Mouse (Mus musculus) forebrain, embryonic 16.5 days (tissue): ENCODE measurements around the gene Hspa5. TPM values are rescaled to one million over a fixed set of nuclear protein-coding genes. Genes with fewer than 3 reads are reported as not detected.
A peak's percentile ranks its signal among the peaks of the same experiment; 100 is the strongest.

Experiments used
- ATAC-seq: fragments of 200-750 bp; cut with Nextera tagmentation; 2 replicates; pipeline ENCODE4 v1.8.0; 2017; ENCODE audit warnings: mild to moderate bottlenecking, moderate library complexity
- H3K27ac ChIP-seq: fragments of 300-500 bp; sonication (generic); 2 replicates; pipeline ENCODE4 v1.5.1; 2014; ENCODE audit warnings: low read length, control low read depth
- H3K27me3 ChIP-seq: fragments of 300-500 bp; sonication (generic); replicated peaks from 2 replicates; pipeline ENCODE4 v1.6.1; 2014; ENCODE audit warnings: low read length; ENCODE audit not compliant: control insufficient read depth, insufficient read depth
- H3K36me3 ChIP-seq: fragments of 300-500 bp; sonication (generic); 2 replicates; pipeline ENCODE4 v1.6.1; 2014; ENCODE audit not compliant: control insufficient read depth, insufficient read depth
- H3K4me1 ChIP-seq: fragments of 300-500 bp; sonication (generic); replicated peaks from 2 replicates; pipeline ENCODE4 v1.6.1; 2014; ENCODE audit warnings: low read length; ENCODE audit not compliant: control insufficient read depth, insufficient read depth
- H3K4me2 ChIP-seq: fragments of 300-500 bp; sonication (generic); 2 replicates; pipeline ENCODE4 v1.6.1; 2014; ENCODE audit warnings: mild to moderate bottlenecking, low read length, control low read depth
- H3K4me3 ChIP-seq: fragments of 300-500 bp; sonication (generic); replicated peaks from 2 replicates; pipeline ENCODE4 v1.5.1; 2014; ENCODE audit warnings: mild to moderate bottlenecking, low read length, control low read depth
- H3K9ac ChIP-seq: fragments of 300-500 bp; sonication (generic); replicated peaks from 2 replicates; pipeline ENCODE4 v1.6.1; 2014; ENCODE audit warnings: low read depth, low read length, control low read depth
- H3K9me3 ChIP-seq: fragments of 300-500 bp; sonication (generic); 2 replicates; pipeline ENCODE4 v1.6.1; 2016; ENCODE audit warnings: low read length; ENCODE audit not compliant: control insufficient read depth
- WGBS: fragments of 180-500 bp; shearing (Covaris S2); extraction: QIAGEN DNeasy Blood & Tissue Kit; methylation state at CpG from one replicate; pipeline ENCODE4 v1.1.7; 2014; 5-methylcytosine and 5-hydroxymethylcytosine counted together
- polyA plus RNA-seq: library from polyadenylated mRNA; unstranded; fragments of >200 nt; fragmentation: Nextera tagmentation; extraction: Ambion mirVana; gene quantifications from 2 replicates; pipeline ENCODE4 v1.2.1, GENCODE M21; 2015

The Hspa5 gene
- 387 and 442 TPM in 2 replicates for polyA plus RNA-seq

GRCm38 (mm10) chr2:34771368-34772226 is at the start of gene Hspa5:
Gene Hspa5 (plus strand): TSS chr2:34771970.
- H3K36me3 ChIP-seq: peaks cover 29% of the 10 kb centered on the region
- under 1% methylated on average over 60 of the region's 60 CpGs for WGBS
- peak within 1 kb of the TSS; percentile 78 for H3K4me2 ChIP-seq
- peak; percentile 99 for ATAC-seq
- H3K9ac ChIP-seq: peak within 1 kb of the TSS; percentile 93
- no peaks in the 10 kb centered on the region for H3K27me3 ChIP-seq
- H3K4me3 ChIP-seq: peak within 1 kb of the TSS; percentile 74
- H3K27ac ChIP-seq: peak within 1 kb of the TSS; percentile 89
- H3K9me3 ChIP-seq: no peaks in the 10 kb centered on the region
- H3K4me1 ChIP-seq: peaks cover 42% of the 10 kb centered on the region

GRCm38 (mm10) chr2:34725269-34725668 is 46.5 kb upstream of the Hspa5 start:
- no peak for ATAC-seq
- Histone ChIP-seq H3K4me3 (no peak overlapping the region), H3K36me3 (peaks cover 35% of the 10 kb centered on the region), H3K9ac (no peak overlapping the region), H3K4me2 (no peak overlapping the region), H3K4me1 (no peaks in the 10 kb centered on the region), H3K27me3 (no peaks in the 10 kb centered on the region), H3K27ac (no peak overlapping the region), H3K9me3 (no peaks in the 10 kb centered on the region)
- WGBS: 95% methylated on average over 5 of the region's 5 CpGs

GRCm38 (mm10) chr2:34727045-34727728 is 44.6 kb upstream of the Hspa5 start:
- no peaks in the 10 kb centered on the region for H3K9me3 ChIP-seq
- no peak for ATAC-seq
- H3K27me3 ChIP-seq: no peaks in the 10 kb centered on the region
- H3K27ac ChIP-seq: no peak overlapping the region
- H3K9ac ChIP-seq: no peak overlapping the region
- H3K36me3 ChIP-seq: peaks cover 32% of the 10 kb centered on the region
- no peak overlapping the region for H3K4me2 ChIP-seq
- WGBS: 95% methylated on average over 8 of the region's 8 CpGs
- no peak overlapping the region for H3K4me3 ChIP-seq
- H3K4me1 ChIP-seq: no peaks in the 10 kb centered on the region

GRCm38 (mm10) chr2:34736626-34737025 is 35.1 kb upstream of the Hspa5 start:
- Histone ChIP-seq H3K9ac (no peak overlapping the region), H3K4me2 (no peak overlapping the region), H3K9me3 (no peaks in the 10 kb centered on the region), H3K27ac (no peak overlapping the region), H3K36me3 (no peaks in the 10 kb centered on the region), H3K27me3 (no peaks in the 10 kb centered on the region), H3K4me1 (no peaks in the 10 kb centered on the region), H3K4me3 (no peak overlapping the region)
- no peak for ATAC-seq
- WGBS: 84% methylated on average over 1 of the region's 1 CpGs

- H3K36me3 ChIP-seq: peaks cover 3% of the 10 kb centered on the region; the same call in 1 of the 2 replicates
- no peak overlapping the region for H3K4me2 ChIP-seq
- no peak for ATAC-seq
- H3K9ac ChIP-seq: no peak overlapping the region
- H3K4me1 ChIP-seq: no peaks in the 10 kb centered on the region
- H3K27ac ChIP-seq: no peak overlapping the region
- H3K27me3 ChIP-seq: no peaks in the 10 kb centered on the region
- H3K4me3 ChIP-seq: no peak overlapping the region
- WGBS: 83% methylated on average over 1 of the region's 1 CpGs
- H3K9me3 ChIP-seq: no peaks in the 10 kb centered on the region
Measured at GRCm38 (mm10) chr2:34737911-34738310, 33.9 kb upstream of the Hspa5 start.

- Histone ChIP-seq H3K9me3 (no peaks in the 10 kb centered on the region), H3K27ac (no peak overlapping the region), H3K9ac (no peak overlapping the region), H3K4me3 (no peak overlapping the region), H3K4me1 (no peaks in the 10 kb centered on the region), H3K36me3 (peaks cover 3% of the 10 kb centered on the region; the same call in 1 of the 2 replicates), H3K27me3 (no peaks in the 10 kb centered on the region), H3K4me2 (no peak overlapping the region)
- ATAC-seq: no peak
- 95% methylated on average over 1 of the region's 1 CpGs for WGBS
Measured at GRCm38 (mm10) chr2:34739684-34740391, 31.9 kb upstream of the Hspa5 start.

GRCm38 (mm10) chr2:34741390-34742159 is 30.2 kb upstream of the Hspa5 start:
- H3K9ac ChIP-seq: no peak overlapping the region
- H3K27me3 ChIP-seq: no peaks in the 10 kb centered on the region
- H3K9me3 ChIP-seq: no peaks in the 10 kb centered on the region
- WGBS: 93% methylated on average over 12 of the region's 12 CpGs
- no peaks in the 10 kb centered on the region for H3K4me1 ChIP-seq
- H3K27ac ChIP-seq: no peak overlapping the region
- no peak overlapping the region for H3K4me3 ChIP-seq
- H3K36me3 ChIP-seq: peaks cover 3% of the 10 kb centered on the region; the same call in 1 of the 2 replicates
- no peak for ATAC-seq
- no peak overlapping the region for H3K4me2 ChIP-seq

- Histone ChIP-seq H3K4me3 (no peak overlapping the region), H3K4me1 (no peaks in the 10 kb centered on the region), H3K4me2 (no peak overlapping the region), H3K27me3 (no peaks in the 10 kb centered on the region), H3K27ac (no peak overlapping the region), H3K9me3 (no peaks in the 10 kb centered on the region), H3K36me3 (peaks cover 3% of the 10 kb centered on the region; the same call in 1 of the 2 replicates), H3K9ac (no peak overlapping the region)
- 97% methylated on average over 8 of the region's 8 CpGs for WGBS
- no peak for ATAC-seq
Measured at GRCm38 (mm10) chr2:34742675-34743074, 29.1 kb upstream of the Hspa5 start.
